Mouse (Mus musculus) CD4-positive, CD25-positive, alpha-beta regulatory T cell, adult 4 months (primary cell): ENCODE results near the gene Prdx5. TPM values are rescaled to one million over a fixed set of nuclear protein-coding genes. Genes with fewer than 3 reads are reported as not detected.

Experiments
- ATAC-seq: one replicate; pipeline ENCODE4 v1.8.0; 2017
- polyA plus RNA-seq, 2 experiments: library from polyadenylated mRNA; unstranded; fragments of 100-300 nt; shearing (Covaris generic); gene quantifications; one replicate each; pipeline ENCODE4 v1.2.1; 2017

The Prdx5 gene
- polyA plus RNA-seq, 2 experiments from 2014 or later, result 224 to 246 TPM

DNA sequence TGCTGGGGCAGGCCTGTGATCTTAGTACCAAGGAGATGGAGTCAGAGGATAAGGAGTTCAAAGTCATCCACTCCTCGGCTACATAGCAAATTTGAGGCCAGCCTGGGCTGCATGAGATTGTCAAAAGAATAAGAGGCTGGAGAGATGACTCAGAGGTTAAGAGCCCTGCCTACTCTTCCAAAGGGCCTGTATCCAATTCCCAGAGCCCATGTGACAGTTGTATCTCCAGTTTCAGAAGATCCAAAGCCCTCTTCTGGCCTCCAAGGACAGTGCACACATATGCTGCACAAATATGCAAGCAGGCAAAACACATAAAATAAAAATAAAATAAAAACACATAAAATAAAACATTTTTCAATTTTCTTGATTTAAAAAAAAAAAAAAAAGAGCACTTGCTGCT is 35.6 kb downstream of the Prdx5 start:
- ATAC-seq, result no peak

- ATAC-seq, result no peak
These were observed 37.2 kb downstream of the Prdx5 start for GRCm38 (mm10) chr19:6872701-6873100.

DNA sequence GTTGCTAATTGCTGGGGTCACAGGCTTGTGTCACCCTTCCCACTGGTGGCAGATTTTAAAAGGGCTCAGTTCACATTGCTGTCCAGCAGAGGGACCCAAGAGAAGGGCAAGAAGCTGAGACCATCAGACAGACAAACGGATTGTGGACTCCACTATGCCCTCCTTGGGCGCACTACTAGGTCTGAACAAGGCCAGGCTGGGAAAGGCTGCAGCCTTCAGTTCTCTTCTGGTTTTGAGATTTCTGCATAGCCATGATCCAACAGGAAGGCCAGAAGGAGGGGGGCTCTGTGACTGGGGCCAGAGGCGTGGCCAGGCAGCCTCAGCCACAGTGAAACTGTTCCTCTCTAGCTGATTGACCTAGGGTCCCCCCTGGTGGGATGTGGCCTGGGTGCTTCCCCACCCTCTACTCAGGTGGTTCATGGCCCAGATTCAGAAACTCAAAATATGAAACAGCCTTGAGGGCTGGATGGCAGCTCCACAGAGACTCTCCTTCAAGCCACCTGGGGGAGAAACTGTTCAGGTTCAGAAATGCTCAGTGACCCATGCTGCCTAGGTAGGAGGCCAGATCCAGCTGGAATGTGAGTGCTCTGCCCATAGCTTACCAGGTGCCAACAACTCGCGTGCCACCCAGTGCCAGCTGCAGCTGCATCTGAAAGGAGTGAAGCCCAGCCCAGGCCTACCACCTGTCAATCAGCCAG is 38.2 kb downstream of the Prdx5 start:
- ATAC-seq, result peak; percentile 58

DNA sequence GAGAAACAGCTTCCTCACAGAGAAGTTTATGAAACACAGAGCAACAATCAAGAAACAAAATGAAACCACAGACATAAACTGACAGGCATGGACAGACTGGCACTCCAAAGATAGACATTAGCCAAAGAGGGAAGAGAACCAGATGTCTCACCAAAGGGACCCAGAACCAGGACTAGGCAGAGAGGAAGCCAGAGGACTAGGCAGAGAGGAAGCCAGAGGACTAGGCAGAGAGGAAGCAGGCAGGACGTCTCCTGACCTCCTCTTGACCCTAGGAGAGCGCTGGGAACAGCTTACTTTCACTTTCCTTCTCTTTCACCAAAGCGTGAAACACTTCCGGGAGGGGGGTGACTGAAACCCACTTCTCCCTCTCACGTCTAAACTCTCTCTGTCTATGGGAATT is 40.6 kb downstream of the Prdx5 start:
- ATAC-seq, result peak; percentile 96

DNA sequence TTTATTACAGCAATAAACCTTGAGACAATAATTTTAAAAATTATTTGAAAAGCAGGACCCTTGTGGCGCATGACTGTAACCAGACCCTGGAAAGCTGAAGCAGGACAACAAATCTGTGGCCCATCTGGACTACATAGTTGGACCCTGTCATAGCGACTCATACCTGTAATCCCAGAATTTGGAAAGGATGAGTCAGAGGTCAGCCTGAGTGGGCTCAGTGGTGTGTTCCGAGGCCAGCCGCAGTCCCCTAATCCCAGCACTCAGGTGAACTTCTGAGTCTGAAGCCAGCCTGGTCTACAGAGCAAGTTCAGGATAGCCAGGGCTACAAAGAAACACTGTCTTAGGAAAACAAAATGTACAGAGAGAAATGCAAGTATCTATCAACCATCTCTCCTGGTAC is 48.5 kb downstream of the Prdx5 start:
- ATAC-seq, result no peak

GRCm38 (mm10) chr19:6860706-6861105 is 49.2 kb downstream of the Prdx5 start:
- no peak for ATAC-seq

DNA sequence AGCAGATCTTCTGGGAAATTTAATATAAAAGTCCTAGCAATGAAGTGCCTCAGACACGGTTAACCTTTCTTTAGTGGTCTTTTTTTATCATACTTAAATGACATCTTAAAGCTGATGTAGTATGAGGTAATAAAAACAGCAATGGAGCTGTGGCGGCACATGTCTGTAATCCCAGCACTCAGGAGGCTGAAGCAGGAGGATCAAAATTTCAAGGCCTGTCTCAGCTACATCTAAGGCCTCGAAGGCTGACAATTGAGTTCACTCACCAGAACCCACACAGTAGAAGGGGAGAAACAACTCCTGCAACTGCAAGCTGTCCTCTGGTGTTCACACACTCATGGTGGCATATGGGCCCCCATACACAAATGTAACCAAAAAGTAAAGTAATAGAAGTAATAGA is 49.9 kb downstream of the Prdx5 start:
- no peak for ATAC-seq

GRCm38 (mm10) chr19:6859032-6859651 is 50.8 kb downstream of the Prdx5 start:
- no peak for ATAC-seq

DNA sequence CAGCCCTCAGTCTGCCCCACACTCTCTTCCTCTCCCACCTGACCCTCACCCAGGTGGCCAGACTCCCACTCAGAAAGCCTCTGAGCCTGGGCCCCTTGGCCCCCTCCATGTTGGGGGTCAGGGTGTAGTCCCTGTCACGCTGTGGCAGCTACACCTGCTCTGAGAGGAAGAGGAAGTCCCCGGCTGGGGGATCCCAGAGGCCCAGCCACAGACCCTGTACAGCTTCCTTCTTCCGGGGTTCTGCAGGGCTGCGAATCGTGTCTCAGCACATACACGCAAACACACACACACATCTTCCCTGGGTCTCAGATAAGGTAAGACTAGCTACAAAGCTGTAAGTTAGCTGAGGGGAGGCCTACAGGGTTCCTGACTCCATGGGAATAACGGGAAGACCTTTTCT is 51.9 kb downstream of the Prdx5 start, which contains the start of gene Ccdc88b:
Gene Ccdc88b, minus strand, starts transcription at position 181 of the 400 bp plus-strand sequence.
- ATAC-seq, result peak; percentile 98

DNA sequence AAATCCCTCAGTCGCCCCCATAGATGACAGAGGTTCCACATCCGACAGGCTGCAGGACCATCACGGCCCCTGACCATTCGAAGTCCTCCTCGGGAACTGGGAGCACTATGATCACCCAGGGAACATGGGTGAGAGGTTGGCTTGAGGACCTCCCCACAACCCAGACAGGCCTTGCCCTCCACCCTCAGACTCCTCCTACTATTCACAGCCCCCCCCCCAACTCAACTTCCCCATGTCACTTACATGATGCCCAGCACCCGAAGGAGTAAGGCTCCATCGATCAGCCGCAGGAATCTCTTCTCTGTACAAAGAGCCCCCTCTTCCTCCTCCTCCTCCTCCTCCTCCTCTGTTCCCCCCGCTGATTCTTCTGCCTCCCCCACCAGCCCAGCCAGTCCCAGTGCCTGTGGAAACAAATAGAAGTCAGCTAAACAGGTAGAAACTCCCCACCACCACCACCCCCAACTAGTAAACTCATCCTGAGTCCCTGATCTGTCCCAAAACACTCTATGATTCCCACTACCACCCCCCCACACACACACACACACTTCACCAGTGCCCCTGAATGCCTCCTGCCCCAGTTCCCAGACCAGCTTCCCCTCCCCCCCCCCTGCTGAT is 52.4 kb downstream of the Prdx5 start:
- no peak for ATAC-seq

DNA sequence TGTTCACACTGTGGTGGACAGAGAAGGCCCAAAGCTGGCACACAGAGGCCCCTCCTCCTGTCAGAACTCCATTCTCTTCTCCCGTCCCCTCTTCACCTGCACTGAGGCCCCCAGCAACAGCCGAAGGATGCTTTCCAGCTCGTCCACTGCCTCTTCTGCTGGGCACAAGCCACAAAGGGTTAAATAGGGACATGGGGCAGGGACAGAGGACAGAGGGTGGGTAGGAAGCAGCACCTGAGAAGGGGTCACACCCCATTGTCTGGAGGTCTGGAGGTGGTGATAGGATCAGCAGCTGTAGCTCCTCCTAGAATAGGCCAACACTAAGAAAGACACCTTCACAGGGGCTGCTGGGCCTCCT is 52.9 kb downstream of the Prdx5 start:
- ATAC-seq, result no peak

Other genes starting within 250 kb of the Prdx5 start
- 1 to 10 TPM; 6.4 to 8.3 TPM for gene Rps6ka4, start 69.5 kb downstream of the Prdx5 start, polyA plus RNA-seq
- gene Ccdc88b, start 51.9 kb downstream of the Prdx5 start, polyA plus RNA-seq, result 1 to 10 TPM; 3.1 to 5.2 TPM
- 100 to 1,000 TPM; 214 to 232 TPM for gene Trmt112, start 408 bp downstream of the Prdx5 start, polyA plus RNA-seq
- 1 to 10 TPM; 2.2 to 5.7 TPM for gene Esrra, start 11.7 kb upstream of the Prdx5 start, polyA plus RNA-seq
- not detected for gene Catsperz, start 15.3 kb upstream of the Prdx5 start, polyA plus RNA-seq
- gene Kcnk4, start 24.4 kb upstream of the Prdx5 start, polyA plus RNA-seq, result not detected
- 10 to 100 TPM; 36.8 to 49.6 TPM for gene Bad, start 31.8 kb upstream of the Prdx5 start, polyA plus RNA-seq
- gene Gpr137, start 32.4 kb upstream of the Prdx5 start, polyA plus RNA-seq, result 10 to 100 TPM in 1 of 2 experiments, 1 to 10 TPM in 1; 8.4 to 11.4 TPM
- gene Ppp1r14b, start 64.9 kb upstream of the Prdx5 start, polyA plus RNA-seq, result 10 to 100 TPM in 1 of 2 experiments, 1 to 10 TPM in 1; 9.3 to 23.8 TPM
- 1 to 10 TPM; 3.2 to 3.4 TPM for gene Plcb3, start 66.4 kb upstream of the Prdx5 start, polyA plus RNA-seq
- gene Fkbp2, start 70.4 kb upstream of the Prdx5 start, polyA plus RNA-seq, result 10 to 100 TPM; 46.8 to 56.8 TPM
- 1 to 10 TPM; 3.3 to 4.4 TPM for gene Vegfb, start 77.5 kb upstream of the Prdx5 start, polyA plus RNA-seq
- 10 to 100 TPM; 59.8 to 74.9 TPM for gene Dnajc4, start 82.5 kb upstream of the Prdx5 start, polyA plus RNA-seq
- 10 to 100 TPM; 34.8 to 39.6 TPM for gene Nudt22, start 86.0 kb upstream of the Prdx5 start, polyA plus RNA-seq
- gene Trpt1, start 86.0 kb upstream of the Prdx5 start, polyA plus RNA-seq, result 10 to 100 TPM in 1 of 2 experiments, 1 to 10 TPM in 1; 8.1 to 10.9 TPM
- 100 to 1,000 TPM; 272 to 479 TPM for gene Fermt3, start 109.4 kb upstream of the Prdx5 start, polyA plus RNA-seq
- gene Stip1, start 129.9 kb upstream of the Prdx5 start, polyA plus RNA-seq, result 100 to 1,000 TPM; 117 to 119 TPM
- gene Macrod1, start 146.7 kb upstream of the Prdx5 start, polyA plus RNA-seq, result 1 to 10 TPM in 1 of 2 experiments, not detected in 1; 2.3 TPM
- gene Flrt1, start 195.6 kb upstream of the Prdx5 start, polyA plus RNA-seq, result under 1 TPM in 1 of 2 experiments, not detected in 1; 0.22 TPM